Mouse (Mus musculus) myocyte (in vitro differentiated cells): ENCODE measurements around the gene Armc5. TPM values are rescaled to one million over a fixed set of nuclear protein-coding genes. Genes with fewer than 3 reads are reported as not detected.

Experiments
- H3K27me3 ChIP-seq: one replicate; pipeline ENCODE4 v1.6.1; 2011; ENCODE audit not compliant: control insufficient read depth, insufficient read depth, insufficient read length
- H3K36me3 ChIP-seq: one replicate; pipeline ENCODE4 v1.6.1; 2011; ENCODE audit not compliant: control insufficient read depth, insufficient read depth
- H3K4me2 ChIP-seq: one replicate; pipeline ENCODE4 v1.6.1; 2011; ENCODE audit warnings: low read depth, control low read depth
- H3K4me3 ChIP-seq: one replicate; pipeline ENCODE4 v1.5.1; 2011; ENCODE audit warnings: mild to moderate bottlenecking, control low read depth, moderate library complexity
- H3K79me2 ChIP-seq: one replicate; pipeline ENCODE4 v1.6.1; 2011; ENCODE audit not compliant: control insufficient read depth, insufficient read depth
- H3ac ChIP-seq: one replicate; pipeline ENCODE4 v1.6.1; 2011; ENCODE audit not compliant: control insufficient read depth, insufficient read length
- CEBPB ChIP-seq: IDR thresholded peaks from 2 replicates; pipeline ENCODE4 v1.6.1; 2011; ENCODE audit warnings: mild to moderate bottlenecking, moderate library complexity; ENCODE audit not compliant: poor library complexity, insufficient read depth, severe bottlenecking
- E2F4 ChIP-seq: IDR thresholded peaks from one replicate; pipeline ENCODE4 v1.6.1; 2011; ENCODE audit warnings: mild to moderate bottlenecking, control low read depth, moderate library complexity; ENCODE audit not compliant: insufficient read depth
- MAX ChIP-seq: IDR thresholded peaks from one replicate; pipeline ENCODE4 v1.6.1; 2011; ENCODE audit warnings: low read depth, mild to moderate bottlenecking, control low read depth
- MYOD1 ChIP-seq, 3 experiments: IDR thresholded peaks; one replicate each; pipeline ENCODE4 v1.6.1; 2011; ENCODE audit warnings: control low read depth in 2 of 3, low read depth in 2 of 3, mild to moderate bottlenecking in 2 of 3, moderate library complexity in 1 of 3; ENCODE audit not compliant: insufficient read length in 2 of 3, control insufficient read depth in 1 of 3
- MYOG ChIP-seq, 3 experiments: IDR thresholded peaks; one replicate each; pipeline ENCODE4 v1.6.1; 2011; ENCODE audit warnings: control low read depth in 2 of 3, low read depth in 2 of 3, mild to moderate bottlenecking in 2 of 3; ENCODE audit not compliant: insufficient read length in 2 of 3, control insufficient read depth in 1 of 3, insufficient read depth in 1 of 3
- POLR2A ChIP-seq: IDR thresholded peaks from one replicate; pipeline ENCODE4 v1.6.1; 2011; ENCODE audit warnings: low read depth, mild to moderate bottlenecking, control low read depth, moderate library complexity; ENCODE audit not compliant: insufficient read length
- POLR2AphosphoS2 ChIP-seq: IDR thresholded peaks from one replicate; pipeline ENCODE4 v1.6.1; 2011; ENCODE audit warnings: low read depth, control low read depth; ENCODE audit not compliant: insufficient read length
- REST ChIP-seq: IDR thresholded peaks from one replicate; pipeline ENCODE4 v1.6.1; 2011; ENCODE audit warnings: mild to moderate bottlenecking, control low read depth, moderate library complexity; ENCODE audit not compliant: insufficient read depth, insufficient read length
- SRF ChIP-seq: IDR thresholded peaks from one replicate; pipeline ENCODE4 v1.6.1; 2011; ENCODE audit warnings: low read depth; ENCODE audit not compliant: control insufficient read depth, insufficient read length
- TCF12 ChIP-seq: IDR thresholded peaks from one replicate; pipeline ENCODE4 v1.6.1; 2011; ENCODE audit warnings: mild to moderate bottlenecking, control low read depth; ENCODE audit not compliant: poor library complexity, insufficient read depth, severe bottlenecking
- TCF3 ChIP-seq: IDR thresholded peaks from one replicate; pipeline ENCODE4 v1.6.1; 2011; ENCODE audit warnings: low read depth, control low read depth; ENCODE audit not compliant: insufficient read length
- USF1 ChIP-seq: IDR thresholded peaks from one replicate; pipeline ENCODE4 v1.6.1; 2011; ENCODE audit warnings: low read depth, mild to moderate bottlenecking, control low read depth, moderate library complexity
- polyA plus RNA-seq: library from polyadenylated mRNA; unstranded; fragments of >200 nt; fragmentation: generic; extraction: Trizol; gene quantifications from one replicate; pipeline ENCODE4 v1.2.1, GENCODE M21; 2012; ENCODE audit warnings: missing spikeins

The Armc5 gene
- polyA plus RNA-seq, 1 experiment = 16.7 TPM

- H3K4me3 ChIP-seq = peak within 1 kb of the TSS; percentile 93
- TF ChIP-seq POLR2AphosphoS2 (peak; percentile 85), TCF3 (no peak), REST (no peak), MAX (no peak), MYOG (IDR thresholded peaks at IDR 0.05; ENCODE audit: control insufficient read depth in 1 of 3, insufficient read depth in 1 of 3, insufficient read length in 2 of 3, low read depth in 2 of 3) (peak in 2 of 3 experiments; percentile 33 to 68), CEBPB (peak; percentile 94; the same call in 1 of the 2 replicates), USF1 (no peak), TCF12 (no peak), POLR2A (peak; percentile 74), E2F4 (no peak), SRF (no peak), MYOD1 (IDR thresholded peaks at IDR 0.05; ENCODE audit: control insufficient read depth in 1 of 3, insufficient read length in 2 of 3, low read depth in 2 of 3) (peak in 2 of 3 experiments; percentile 15 to 78)
- peak within 1 kb of the TSS; percentile 63 for H3ac ChIP-seq
- peaks cover 13% of the 10 kb centered on the region for H3K36me3 ChIP-seq
- H3K4me2 ChIP-seq = peak within 1 kb of the TSS; percentile 69
- H3K79me2 ChIP-seq = peaks cover 3% of the 10 kb centered on the region
- peaks cover 14% of the 10 kb centered on the region for H3K27me3 ChIP-seq
Measured at GRCm38 (mm10) chr7:128206152-128206551, 31.0 kb upstream of the Armc5 start, which contains the start of gene Cox6a2. Cox6a2 (minus strand) TSS chr7:128206387.

- Histone ChIP-seq H3K27me3 (peaks cover 6% of the 10 kb centered on the region), H3K4me2 (no peak overlapping the region), H3K36me3 (peaks cover 10% of the 10 kb centered on the region), H3K79me2 (peaks cover 3% of the 10 kb centered on the region), H3ac (no peak overlapping the region), H3K4me3 (no peak overlapping the region)
- TF ChIP-seq E2F4 (no peak), TCF12 (no peak), REST (no peak), MYOD1 (IDR thresholded peaks at IDR 0.05; ENCODE audit: control insufficient read depth in 1 of 3, insufficient read length in 2 of 3, low read depth in 2 of 3) (no peak), MYOG (IDR thresholded peaks at IDR 0.05; ENCODE audit: control insufficient read depth in 1 of 3, insufficient read depth in 1 of 3, insufficient read length in 2 of 3, low read depth in 2 of 3) (no peak), TCF3 (no peak), CEBPB (no peak), SRF (no peak), USF1 (no peak), MAX (no peak), POLR2AphosphoS2 (no peak)
Measured at GRCm38 (mm10) chr7:128208187-128208586, 29.0 kb upstream of the Armc5 start.

- Histone ChIP-seq H3K4me3 (no peak overlapping the region), H3K4me2 (no peak overlapping the region), H3K36me3 (no peaks in the 10 kb centered on the region), H3ac (no peak overlapping the region), H3K27me3 (peaks cover 13% of the 10 kb centered on the region), H3K79me2 (peaks cover 3% of the 10 kb centered on the region)
- TF ChIP-seq MYOD1 (IDR thresholded peaks at IDR 0.05; ENCODE audit: control insufficient read depth in 1 of 3, insufficient read length in 2 of 3, low read depth in 2 of 3) (no peak), REST (no peak), MAX (no peak), TCF12 (no peak), CEBPB (no peak), SRF (no peak), E2F4 (no peak)
Measured at GRCm38 (mm10) chr7:128209826-128210225, 27.3 kb upstream of the Armc5 start.

DNA sequence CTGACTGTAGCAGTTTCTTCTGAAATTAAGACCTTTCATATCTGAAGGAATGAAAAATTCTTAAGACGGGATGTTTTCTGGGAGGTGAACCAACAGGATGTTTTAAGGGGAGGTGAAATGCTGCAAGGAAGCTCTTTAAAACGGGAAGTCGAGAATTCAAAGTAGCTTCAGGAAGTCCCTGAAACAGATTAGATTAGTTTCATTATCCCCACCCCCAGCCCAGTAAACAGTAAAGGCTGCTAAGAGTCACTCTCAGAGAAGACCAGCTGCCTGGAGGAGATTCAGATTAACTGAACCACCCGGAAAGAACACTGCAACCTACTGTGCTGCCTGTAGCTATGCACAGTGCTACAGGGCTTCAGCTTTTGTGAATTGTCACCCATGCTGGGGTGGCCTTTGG is 17.2 kb upstream of the Armc5 start:
- no peaks in the 10 kb centered on the region for H3K79me2 ChIP-seq
- no peak overlapping the region for H3K4me3 ChIP-seq
- H3K4me2 ChIP-seq = no peak overlapping the region
- no peak overlapping the region for H3ac ChIP-seq
- TF ChIP-seq USF1 (no peak), MYOD1 (IDR thresholded peaks at IDR 0.05; ENCODE audit: control insufficient read depth in 1 of 3, insufficient read length in 2 of 3, low read depth in 2 of 3) (no peak), CEBPB (no peak), MAX (no peak), SRF (no peak), TCF3 (no peak), E2F4 (no peak), TCF12 (no peak), POLR2A (no peak), MYOG (IDR thresholded peaks at IDR 0.05; ENCODE audit: control insufficient read depth in 1 of 3, insufficient read depth in 1 of 3, insufficient read length in 2 of 3, low read depth in 2 of 3) (no peak), POLR2AphosphoS2 (no peak), REST (no peak)
- peaks cover 32% of the 10 kb centered on the region for H3K27me3 ChIP-seq
- no peaks in the 10 kb centered on the region for H3K36me3 ChIP-seq

GRCm38 (mm10) chr7:128220936-128221335 is 16.2 kb upstream of the Armc5 start:
- H3K27me3 ChIP-seq = peaks cover 32% of the 10 kb centered on the region
- no peaks in the 10 kb centered on the region for H3K36me3 ChIP-seq
- no peak overlapping the region for H3K4me2 ChIP-seq
- no peak overlapping the region for H3K4me3 ChIP-seq
- TF ChIP-seq USF1 = no peak
- no peak for TF ChIP-seq POLR2A
- no peak for TF ChIP-seq TCF12
- TF ChIP-seq MYOD1 (IDR thresholded peaks at IDR 0.05; ENCODE audit: control insufficient read depth in 1 of 3, insufficient read length in 2 of 3, low read depth in 2 of 3) = no peak
- no peak for TF ChIP-seq TCF3
- TF ChIP-seq SRF = no peak
- no peak for TF ChIP-seq REST
- no peak for TF ChIP-seq CEBPB
- TF ChIP-seq MAX = no peak
- TF ChIP-seq E2F4 = no peak
- no peak for TF ChIP-seq MYOG (IDR thresholded peaks at IDR 0.05; ENCODE audit: control insufficient read depth in 1 of 3, insufficient read depth in 1 of 3, insufficient read length in 2 of 3, low read depth in 2 of 3)
- TF ChIP-seq POLR2AphosphoS2 = no peak
- H3K79me2 ChIP-seq = no peaks in the 10 kb centered on the region
- H3ac ChIP-seq = no peak overlapping the region
